Mouse (Mus musculus) telencephalon, adult 2 months (tissue): ENCODE data around the gene Tapbpl.

Experiments
- DNase-seq: peaks from one replicate; pipeline ENCODE4 v3.0.0-alpha.2; 2011; ENCODE audit warnings: low read depth, low spot score

Tapbpl gene

DNA sequence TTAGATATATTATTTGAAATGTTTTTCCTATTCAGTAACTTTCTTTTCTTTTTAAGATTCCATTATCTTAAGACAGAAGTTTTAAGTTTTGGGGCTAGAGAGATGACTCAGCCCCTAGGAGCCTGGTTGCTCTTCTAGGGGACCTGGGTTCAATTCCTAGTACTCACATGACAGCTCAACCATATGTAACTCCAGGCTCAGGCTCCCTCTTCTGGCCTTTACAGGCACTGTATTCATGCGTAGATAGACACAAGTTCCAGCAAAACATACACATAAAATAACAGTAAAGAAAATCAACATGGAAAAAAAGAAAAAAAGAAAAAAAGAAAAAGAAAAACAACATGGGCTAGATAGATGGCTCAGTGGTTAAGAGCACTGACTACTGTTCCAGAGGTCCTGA, 21.2 kb downstream of the Tapbpl start:
- no peak for DNase-seq

DNA sequence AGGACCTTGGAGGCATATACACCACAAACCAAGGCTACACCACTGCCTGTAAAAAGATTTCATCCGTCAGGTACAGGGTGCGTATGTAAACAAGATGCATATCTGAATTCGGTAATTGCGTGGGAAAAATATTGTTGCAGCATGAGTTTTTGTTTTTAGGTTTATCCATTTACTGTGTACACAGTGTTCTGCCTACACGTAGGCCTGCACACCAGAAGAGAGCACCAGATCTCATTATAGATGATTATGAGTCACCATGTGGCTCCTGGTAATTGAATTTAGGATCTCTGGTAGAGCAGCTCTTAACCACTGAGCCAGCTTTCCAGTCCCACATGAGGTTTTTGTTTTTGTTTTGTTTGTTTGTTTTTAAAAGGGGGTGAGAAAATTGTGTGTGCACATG, 34.5 kb downstream of the Tapbpl start:
- no peak for DNase-seq

DNA sequence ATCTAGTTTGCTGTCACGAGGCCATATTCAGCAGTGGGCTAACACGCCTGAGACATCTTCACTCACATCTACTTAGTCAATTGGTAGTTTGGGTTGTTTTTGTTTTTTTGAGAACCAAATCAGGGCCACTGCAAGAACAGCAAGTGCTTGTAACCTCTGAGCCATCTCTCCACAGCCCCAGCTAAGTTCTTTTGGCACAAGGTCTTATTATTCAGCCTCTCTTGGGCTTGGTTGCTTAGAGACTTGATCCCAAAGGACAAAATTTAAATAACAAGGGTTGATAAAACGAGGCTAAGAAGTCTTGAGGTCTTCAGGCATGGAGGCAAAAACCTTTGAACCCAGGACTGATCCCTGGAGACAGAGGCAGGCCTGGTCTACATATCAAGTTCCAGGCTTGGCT, 35.4 kb downstream of the Tapbpl start:
- DNase-seq = no peak

DNA sequence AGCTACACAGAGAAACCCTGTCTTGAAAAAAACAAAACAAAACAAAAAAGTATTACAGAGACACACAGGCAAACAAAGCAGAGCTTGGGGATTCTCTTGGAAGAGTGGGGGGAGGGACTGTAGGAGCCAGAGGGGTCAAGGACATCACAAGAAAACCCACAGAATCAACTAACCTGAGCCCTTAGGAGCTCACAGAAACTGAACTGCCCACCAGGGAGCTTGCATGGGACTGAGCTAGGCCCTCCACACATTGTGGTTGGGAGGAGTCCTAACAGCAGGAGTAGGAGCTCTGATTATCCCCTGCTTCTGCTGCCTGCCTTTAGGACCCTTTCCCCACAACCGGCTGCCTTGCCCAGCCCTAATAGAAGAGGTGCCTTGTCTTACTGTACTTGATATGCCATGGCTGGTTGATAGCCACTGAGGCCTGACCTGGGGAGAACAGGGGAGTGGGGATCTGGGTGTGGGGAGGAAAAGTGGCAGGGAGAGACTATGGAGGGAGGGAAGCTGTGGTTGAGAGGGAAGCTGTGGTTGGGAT, 36.1 kb downstream of the Tapbpl start:
- DNase-seq = no peak

DNA sequence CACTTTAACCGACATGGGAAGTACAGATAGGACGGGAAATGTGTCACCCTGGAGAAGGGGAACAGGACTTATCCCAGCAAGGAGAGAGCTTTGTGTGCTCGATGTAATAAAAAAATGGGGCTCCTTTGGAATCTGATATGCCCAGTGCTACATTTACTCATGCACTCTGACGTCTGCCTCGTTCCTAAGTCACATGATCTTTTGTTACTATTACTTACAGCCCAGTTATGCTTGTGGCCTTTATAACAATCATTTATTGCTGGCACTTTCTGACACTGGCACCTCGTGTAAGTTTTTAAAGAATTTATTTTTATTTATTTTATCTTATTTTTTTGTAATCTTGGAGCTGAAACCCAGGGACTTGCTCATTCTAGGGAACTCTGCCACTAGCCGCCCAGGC, 38.3 kb downstream of the Tapbpl start:
- DNase-seq = no peak

DNA sequence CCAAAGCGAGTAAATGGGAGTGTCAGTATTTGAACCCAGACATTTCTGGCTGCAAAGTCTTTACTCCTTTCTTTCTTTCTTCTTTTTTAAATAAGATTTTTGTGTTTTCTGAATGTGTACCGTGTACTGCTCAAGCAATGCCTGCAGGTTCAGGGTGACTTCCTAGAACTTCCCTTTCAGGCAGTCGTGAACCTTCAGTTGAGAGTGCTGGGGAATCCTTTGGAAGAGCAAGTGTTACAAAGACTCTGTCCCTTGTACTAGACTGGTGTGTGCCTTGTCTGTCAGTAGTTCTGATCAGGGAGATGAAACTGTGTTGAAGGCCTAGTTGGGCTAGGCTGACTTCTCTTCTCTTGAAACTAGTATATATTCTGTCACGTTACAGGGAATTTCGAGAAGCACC, 38.8 kb downstream of the Tapbpl start:
- no peak for DNase-seq

DNA sequence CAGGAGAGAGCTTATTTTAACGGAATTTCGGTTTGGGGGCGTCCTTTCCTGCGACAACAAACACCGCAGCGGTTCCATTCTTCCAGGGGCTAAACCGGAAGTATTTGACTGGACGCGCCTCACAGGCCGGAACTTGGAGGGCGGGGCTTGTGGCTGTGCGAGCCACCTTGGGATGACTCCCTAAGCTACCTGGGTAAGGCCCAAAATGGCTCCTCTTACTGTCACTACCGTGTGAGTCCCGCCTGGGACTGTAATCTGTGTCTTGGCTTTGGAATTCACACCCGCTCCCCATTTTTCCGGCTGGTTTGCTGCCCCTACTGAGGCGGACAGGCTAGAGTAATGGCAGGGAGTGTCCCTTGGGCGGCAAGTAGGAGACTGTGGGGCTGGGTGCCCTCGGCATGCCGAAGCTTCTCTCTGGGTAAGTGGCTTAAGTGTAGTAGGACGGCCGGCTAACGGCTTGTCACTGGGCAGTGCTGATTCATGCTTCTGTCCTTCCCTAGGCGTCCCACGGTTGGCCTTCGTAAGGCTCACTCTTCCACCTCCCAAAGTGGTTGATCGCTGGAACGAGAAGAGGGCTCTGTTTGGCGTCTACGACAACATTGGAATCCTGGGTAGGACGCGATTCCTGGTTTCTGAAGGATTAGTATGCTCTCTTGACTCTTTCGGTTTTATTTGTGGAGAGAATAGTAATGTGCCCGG, 39.5 kb downstream of the Tapbpl start:
- DNase-seq = peak; percentile 90

- peak; percentile 94 for DNase-seq
These were observed 40.2 kb downstream of the Tapbpl start, which contains the start of the genes Ncapd2 and Mrpl51 for GRCm38 (mm10) chr6:125191332-125192015. Gene Ncapd2 (minus strand): TSS chr6:125191701. Gene Mrpl51 (plus strand): TSS chr6:125191801.

- DNase-seq = no peak
These were observed 40.8 kb downstream of the Tapbpl start for GRCm38 (mm10) chr6:125190816-125191215.

- DNase-seq = no peak
These were observed 45.5 kb downstream of the Tapbpl start for GRCm38 (mm10) chr6:125186203-125186602.

DNA sequence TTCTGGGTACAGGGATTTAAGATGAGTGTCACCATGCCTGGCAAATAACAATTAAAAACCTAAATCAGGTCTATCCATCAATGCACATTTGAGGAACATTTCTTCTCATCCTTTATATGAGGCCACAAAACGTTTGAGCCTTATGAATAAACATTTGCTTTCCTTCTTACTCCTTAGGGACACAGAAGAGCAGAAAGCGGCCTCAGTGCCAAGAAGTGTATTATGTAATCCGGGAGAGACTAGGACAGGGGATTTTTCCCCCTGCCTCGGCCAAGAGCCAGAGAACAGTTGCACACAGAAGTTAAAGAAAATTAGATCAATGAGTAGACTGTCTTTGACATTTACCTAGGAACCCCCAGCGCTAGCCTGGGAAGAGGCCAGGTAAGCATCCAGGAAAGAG, 49.5 kb downstream of the Tapbpl start:
- DNase-seq = no peak

DNA sequence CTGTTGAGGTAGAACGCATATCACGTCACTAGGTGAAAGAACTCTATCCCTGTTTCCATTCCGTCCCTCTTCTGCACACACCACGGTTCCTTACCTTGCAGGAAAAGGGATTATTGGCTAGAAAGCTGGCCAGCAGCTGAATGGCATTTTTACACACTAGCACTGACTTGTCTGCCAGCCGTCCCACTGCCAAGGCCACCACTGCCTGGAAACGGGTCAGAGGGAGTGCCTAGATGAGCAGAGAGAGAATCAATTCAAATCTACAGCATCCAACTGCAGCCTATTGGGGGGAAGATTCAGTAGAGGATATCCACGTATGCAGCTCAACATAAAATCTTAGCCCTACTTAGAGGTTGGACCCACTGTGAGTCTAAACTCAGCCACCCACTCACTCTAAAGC, 52.1 kb downstream of the Tapbpl start:
- no peak for DNase-seq

GRCm38 (mm10) chr6:125175469-125175868, 56.2 kb downstream of the Tapbpl start:
- no peak for DNase-seq
